ENCODE assay signal across 15 mouse cellular contexts in genomic region chr17:6816151-6816550, GRCm38 (mm10). TPM values are rescaled to one million over a fixed set of nuclear protein-coding genes. Genes with fewer than 3 reads are reported as not detected.
DNase-seq lines count a peak whose midpoint lies in the region; ATAC-seq and TF ChIP-seq lines count a peak whose summit lies in the region.
"Had no signal": no experiment of that assay in that cellular context is flagged by ENCODE, and none has a peak within 500 bp of the region (broad histone marks: within the 10 kb centered on the region; RNA-seq: fewer than 3 reads in every experiment).

No protein-coding gene starts in this region.

- ATAC-seq in granulocyte monocyte progenitor cell, adult 5-6 weeks (replicated peaks; ENCODE audit: poor library complexity, severe bottlenecking), result peak; percentile 95
- ATAC-seq in megakaryocyte progenitor cell, adult 5-6 weeks (replicated peaks; ENCODE audit: poor library complexity), result peak; percentile 74
- ATAC-seq in stomach, postnatal 0 days (ENCODE audit: low FRiP score, low TSS enrichment), result peak; percentile 74

- H3K36me3 ChIP-seq in stomach, postnatal 0 days (ENCODE audit: control insufficient read depth, insufficient read depth, low read length), result no peaks in the 10 kb centered on the region
- H3K36me3 ChIP-seq: embryonic facial prominence, embryonic 15.5 days; hindbrain, embryonic 10.5 days; limb, embryonic 10.5 days; lung, embryonic 15.5 days had no signal

- peak; percentile 50 to 61 for DNase-seq in spleen, adult 18-20 months
- no peak for DNase-seq in spleen, adult 12 weeks (ENCODE audit: low spot score)
- DNase-seq in stomach, postnatal 0 days (ENCODE audit: low spot score), result peak; percentile 47
- no peak for DNase-seq in gastrocnemius, postnatal 4 days (ENCODE audit: low spot score in 2 of 2)
- no peak for DNase-seq in right cerebral cortex, adult 2 months (ENCODE audit: low spot score in 2 of 2)
- no peak for DNase-seq in adrenal gland, postnatal 14 days
- DNase-seq: cerebellum, adult 9-11 months; kidney, adult 8-10 months; layer of hippocampus, adult 9-11 months had no signal

- peak overlapping the region; percentile 79 for H3K27ac ChIP-seq in stomach, postnatal 0 days (replicated peaks)
- H3K27ac ChIP-seq: embryonic facial prominence, embryonic 15.5 days; hindbrain, embryonic 10.5 days; limb, embryonic 10.5 days; lung, embryonic 15.5 days had no signal

- H3K4me1 ChIP-seq in stomach, postnatal 0 days (replicated peaks; ENCODE audit: control insufficient read depth, insufficient read depth), result peaks cover 4% of the 10 kb centered on the region

- no peak for TF ChIP-seq EP300 in stomach, postnatal 0 days (optimal IDR thresholded peaks at IDR 0.05)

- no peak overlapping the region for H3K9ac ChIP-seq in stomach, postnatal 0 days (ENCODE audit: low read length)
- H3K9ac ChIP-seq: embryonic facial prominence, embryonic 15.5 days; lung, embryonic 15.5 days had no signal

- no peak overlapping the region for H3K4me3 ChIP-seq in stomach, postnatal 0 days (ENCODE audit: low read depth, low read length)
- H3K4me3 ChIP-seq: embryonic facial prominence, embryonic 15.5 days; hindbrain, embryonic 10.5 days; limb, embryonic 10.5 days; lung, embryonic 15.5 days had no signal

- H3K27me3 ChIP-seq in stomach, postnatal 0 days (ENCODE audit: control insufficient read depth, insufficient read depth, low read length), result no peaks in the 10 kb centered on the region
- H3K27me3 ChIP-seq: embryonic facial prominence, embryonic 15.5 days; lung, embryonic 15.5 days had no signal

- H3K9me3 ChIP-seq in stomach, postnatal 0 days (ENCODE audit: control insufficient read depth, low read length), result no peaks in the 10 kb centered on the region
- H3K9me3 ChIP-seq: embryonic facial prominence, embryonic 15.5 days; hindbrain, embryonic 10.5 days; limb, embryonic 10.5 days; lung, embryonic 15.5 days had no signal

- no peak overlapping the region for H3K4me2 ChIP-seq in stomach, postnatal 0 days (replicated peaks; ENCODE audit: low read depth)
- H3K4me2 ChIP-seq: embryonic facial prominence, embryonic 15.5 days; lung, embryonic 15.5 days had no signal

- 55% methylated on average over 1 of the region's 1 CpGs for WGBS in stomach, postnatal 0 days

- TF ChIP-seq CTCF in stomach, postnatal 0 days (IDR thresholded peaks at IDR 0.05; ENCODE audit: low read depth), result no peak

RNA-seq across cellular contexts. Expression of gene Ezr, which starts 33.6 kb away (rescaled TPM):
- total RNA-seq in granulocyte monocyte progenitor cell, adult 5-6 weeks (2014; fragmentation: Nextera tagmentation), result 44.2 and 55.0 TPM in 2 replicates
- total RNA-seq in granulocyte monocyte progenitor cell, adult 5-6 weeks (2017), result 99.7 and 110 TPM in 2 replicates
- 43.8 and 45.3 TPM in 2 replicates for total RNA-seq in megakaryocyte progenitor cell, adult 5-6 weeks (2015)
- total RNA-seq in megakaryocyte progenitor cell, adult 5-6 weeks (2017), result 118 and 129 TPM in 2 replicates
- polyA plus RNA-seq in stomach, postnatal 0 days (2015; fragmentation: Nextera tagmentation; extraction: Ambion mirVana), result 289 and 299 TPM in 2 replicates
- 10 to 100 TPM; 14.3 to 18.9 TPM for total RNA-seq in gastrocnemius, postnatal 4 days (2021)
- 23.6 and 30.5 TPM in 2 replicates for total RNA-seq in adrenal gland, postnatal 14 days (2021)

Comparison
In these comparisons a context has a peak if more than half of its experiments do, and no peak if none do; other contexts are left out.
1. DNase-seq: peak in spleen, adult 18-20 months (2 of 2) and stomach, postnatal 0 days (single experiment); none in spleen, adult 12 weeks (single experiment), gastrocnemius, postnatal 4 days (0 of 2), right cerebral cortex, adult 2 months (0 of 2) and adrenal gland, postnatal 14 days (single experiment).
2. Peak in every context shown above with its lines, with median percentiles within 50 percentile points of each other: ATAC-seq.